Mouse (Mus musculus) fibroblast of lung, adult 2 months (primary cell): ENCODE results near the gene Ldhal6b.
"Not testable (repeated sequence)": the region's sequence is repeated elsewhere in the genome, so short reads cannot be mapped to it uniquely, and the experiment has no call there.

Source experiments
- DNase-seq: peaks from one replicate; pipeline ENCODE4 v3.0.0-alpha.2; 2011; ENCODE audit warnings: low read depth

Gene Ldhal6b

DNA sequence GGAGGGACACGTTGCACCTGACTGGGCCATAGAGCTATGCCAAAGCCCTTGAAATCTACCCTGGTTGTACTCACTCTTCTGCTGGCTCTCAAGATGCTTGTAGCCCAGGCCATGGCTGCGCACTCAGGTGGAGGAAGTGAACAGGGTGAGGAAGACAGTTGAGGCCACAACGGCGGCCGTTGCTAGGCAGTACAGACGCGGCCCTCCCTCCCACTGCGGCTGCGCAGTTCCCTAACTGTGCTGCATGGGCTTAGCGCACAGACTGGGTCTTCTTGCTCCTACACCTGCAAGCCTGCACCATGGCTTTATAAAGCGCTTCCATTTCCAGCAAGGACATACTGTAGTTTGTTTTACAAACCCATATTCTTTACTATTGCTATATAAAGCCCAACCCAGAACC lies at the start of gene Ldhal6b:
Gene Ldhal6b, minus strand, starts transcription at position 223 of the 400 bp plus-strand sequence.
- no peak for DNase-seq

DNA sequence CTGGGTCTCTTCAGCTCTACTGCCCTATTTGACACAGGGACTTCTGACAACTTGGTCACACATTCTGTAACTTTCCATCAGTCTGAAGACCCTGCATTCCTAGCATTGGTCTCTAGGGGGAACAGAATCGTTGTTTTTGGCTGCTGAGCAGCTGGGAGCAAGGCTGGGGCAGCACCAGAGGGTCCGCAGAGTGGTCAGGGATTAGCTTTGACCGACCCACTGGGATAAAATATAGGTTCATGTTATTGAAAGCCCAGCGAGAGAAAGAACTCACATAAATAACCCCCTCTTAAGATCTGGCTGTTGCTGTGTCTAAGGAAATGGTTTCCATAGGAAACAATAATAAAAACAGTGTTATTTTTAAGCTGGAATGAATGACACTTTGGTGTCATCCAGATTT lies 48.6 kb upstream of the Ldhal6b start:
- DNase-seq = no peak

GRCm38 (mm10) chr17:5466736-5467135 lies 48.2 kb upstream of the Ldhal6b start:
- no peak for DNase-seq

GRCm38 (mm10) chr17:5463912-5464311 lies 45.3 kb upstream of the Ldhal6b start:
- DNase-seq = no peak

DNA sequence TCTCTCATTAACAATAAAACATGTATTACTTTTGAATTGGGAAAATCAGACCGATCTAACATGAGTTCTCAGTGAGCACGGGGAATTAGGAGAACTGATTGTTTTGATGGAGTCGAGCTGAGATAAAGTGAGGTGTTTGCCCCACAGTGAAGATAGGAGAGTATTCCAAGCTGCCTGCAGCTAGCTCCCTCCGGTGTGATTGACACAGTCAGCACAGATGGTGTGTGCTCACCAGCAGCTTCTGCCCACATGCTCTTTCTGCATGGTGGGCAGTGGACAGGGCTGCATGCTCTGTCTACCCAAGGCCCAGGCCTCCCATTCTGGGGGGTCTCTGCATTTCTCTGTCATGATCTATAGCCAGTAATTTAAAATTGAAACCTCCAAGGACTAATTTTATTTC lies 35.1 kb upstream of the Ldhal6b start:
- DNase-seq = no peak

GRCm38 (mm10) chr17:5443751-5444150 lies 25.2 kb upstream of the Ldhal6b start:
- DNase-seq = no peak

DNA sequence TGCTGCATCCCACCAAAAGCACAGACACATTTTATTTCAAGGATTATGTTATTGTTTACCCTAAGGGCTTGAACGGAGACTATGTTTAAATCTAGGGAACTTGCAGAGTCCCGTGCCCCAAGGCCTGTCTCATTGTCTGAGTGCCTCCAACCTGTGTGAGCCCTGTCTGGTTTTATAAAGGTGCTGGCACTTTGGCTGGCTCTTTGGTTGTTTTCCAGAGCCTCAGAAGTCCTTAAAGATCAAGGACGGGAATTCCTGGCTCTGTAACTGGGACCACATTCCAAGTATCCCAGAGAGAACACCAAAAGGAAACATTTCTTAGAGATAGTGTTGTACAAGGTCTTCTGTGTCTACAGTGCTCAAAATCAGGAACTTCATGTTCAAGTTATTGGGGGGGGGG lies 24.7 kb upstream of the Ldhal6b start:
- no peak for DNase-seq

GRCm38 (mm10) chr17:5442403-5442802 lies 23.8 kb upstream of the Ldhal6b start:
- DNase-seq = not testable (repeated sequence)

DNA sequence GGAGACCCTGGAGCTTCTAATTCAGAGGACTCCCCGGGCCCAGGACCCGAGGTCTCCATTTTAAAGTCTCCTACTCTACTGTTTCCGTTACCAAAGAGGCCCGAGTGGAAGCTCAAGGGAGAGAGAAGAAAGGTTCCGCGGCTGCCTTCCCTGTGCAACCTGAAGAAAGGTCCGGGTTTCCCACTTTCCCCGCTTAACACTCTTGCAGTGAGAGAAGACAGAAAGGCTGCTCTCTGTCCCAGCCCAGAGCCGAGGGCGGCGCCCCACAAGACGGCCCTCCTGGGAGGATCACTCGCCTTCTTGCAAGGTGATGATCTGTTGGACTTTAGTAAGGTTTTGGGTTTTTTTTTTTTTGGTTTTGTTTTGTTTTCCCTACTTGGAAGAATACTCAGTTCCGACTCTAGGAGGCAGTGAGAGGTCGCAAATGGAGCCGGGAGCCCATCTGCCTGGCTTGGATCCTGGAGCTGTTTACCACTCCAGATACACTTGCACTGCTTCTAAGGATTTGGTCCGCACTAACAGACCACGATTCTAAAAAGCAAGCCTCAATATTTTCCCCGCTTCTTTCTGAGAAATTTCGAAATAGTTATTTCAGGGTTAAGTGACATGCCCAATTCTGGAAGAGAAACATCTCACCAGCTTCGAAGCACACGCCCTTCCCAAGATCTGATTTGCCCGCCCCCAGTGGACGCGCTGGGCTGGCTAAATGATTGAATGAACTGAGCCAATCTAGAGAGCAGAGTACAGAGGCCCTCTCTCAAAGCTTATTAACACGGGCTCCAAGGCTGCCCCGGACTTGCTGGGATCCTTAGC lies 21.8 kb upstream of the Ldhal6b start, which contains the start of gene Tmem242:
Gene Tmem242, minus strand, starts transcription at position 101 of the 813 bp plus-strand sequence.
- peak; percentile 76 for DNase-seq

- no peak for DNase-seq
Measured at GRCm38 (mm10) chr17:5439831-5440158, 21.2 kb upstream of the Ldhal6b start.

DNA sequence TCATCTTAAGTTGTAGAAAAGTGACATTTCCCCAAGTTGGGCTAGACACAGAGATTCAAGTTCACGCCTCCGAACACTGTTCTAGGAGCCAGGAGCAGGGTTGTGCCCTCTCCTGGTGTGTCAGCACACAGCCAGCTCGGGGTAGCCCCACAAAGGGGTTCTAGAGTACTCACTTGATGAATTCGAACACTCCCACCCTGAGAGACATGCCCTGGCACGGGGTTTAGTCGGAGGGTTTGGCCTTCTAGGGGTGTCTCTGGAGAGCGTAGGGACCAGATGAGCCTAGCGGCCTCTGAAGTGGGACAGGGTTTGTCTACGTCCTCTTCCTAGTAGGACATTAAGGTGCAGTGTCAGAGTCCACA lies 11.2 kb upstream of the Ldhal6b start:
- no peak for DNase-seq

DNA sequence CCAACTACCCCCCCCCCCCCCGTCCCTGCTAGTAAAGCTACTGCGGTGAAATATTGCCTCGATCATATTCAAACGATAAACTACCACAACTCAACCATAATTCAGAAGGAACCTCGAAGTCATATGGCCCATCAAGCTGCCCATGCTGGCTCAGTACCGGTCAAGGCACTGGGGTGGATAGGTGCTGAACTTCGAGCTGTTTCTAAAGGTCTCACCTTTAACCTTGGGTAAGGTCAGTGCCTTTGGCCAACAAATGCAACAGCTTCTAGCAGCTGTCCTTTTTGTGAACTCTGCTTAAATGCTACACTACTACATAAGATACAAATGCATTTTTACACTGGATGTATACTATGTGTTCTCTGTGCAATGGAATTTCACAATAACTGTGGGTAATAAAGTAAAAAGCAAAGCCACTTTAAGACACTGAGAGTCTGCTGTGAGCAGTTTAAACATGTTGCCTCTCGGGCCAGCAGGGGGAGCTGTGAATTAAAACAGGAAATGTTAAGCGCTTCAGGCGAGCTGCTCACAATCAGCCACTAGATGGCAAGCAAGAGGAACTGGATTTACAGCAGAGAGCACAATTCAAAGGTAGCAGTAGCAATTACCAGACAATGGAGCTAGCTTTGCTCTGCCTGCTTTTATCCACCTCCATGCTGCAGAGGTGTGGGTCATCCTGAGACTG lies 10.7 kb upstream of the Ldhal6b start:
- DNase-seq = peak; percentile 85

DNA sequence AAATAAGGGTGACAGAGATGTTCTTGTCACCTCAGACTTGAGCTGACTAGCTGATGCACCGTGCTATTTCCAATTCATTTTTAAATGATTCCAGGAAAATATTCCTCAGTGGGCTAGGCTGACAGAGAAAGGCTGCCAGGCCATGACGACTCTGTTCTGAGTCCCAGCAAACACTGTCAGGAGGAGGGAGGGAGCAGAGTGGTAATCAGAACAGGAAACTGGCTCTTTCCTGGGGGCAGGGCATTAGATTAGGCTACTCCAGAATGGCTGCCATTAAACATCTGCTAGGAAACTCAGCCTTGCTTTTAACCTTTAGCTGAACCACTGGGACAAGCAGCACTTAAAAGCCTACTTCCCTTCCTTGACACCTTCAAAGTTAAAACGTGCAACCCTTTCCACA lies 6.6 kb upstream of the Ldhal6b start:
- DNase-seq = no peak

GRCm38 (mm10) chr17:5424156-5424555 lies 5.6 kb upstream of the Ldhal6b start:
- DNase-seq = no peak

DNA sequence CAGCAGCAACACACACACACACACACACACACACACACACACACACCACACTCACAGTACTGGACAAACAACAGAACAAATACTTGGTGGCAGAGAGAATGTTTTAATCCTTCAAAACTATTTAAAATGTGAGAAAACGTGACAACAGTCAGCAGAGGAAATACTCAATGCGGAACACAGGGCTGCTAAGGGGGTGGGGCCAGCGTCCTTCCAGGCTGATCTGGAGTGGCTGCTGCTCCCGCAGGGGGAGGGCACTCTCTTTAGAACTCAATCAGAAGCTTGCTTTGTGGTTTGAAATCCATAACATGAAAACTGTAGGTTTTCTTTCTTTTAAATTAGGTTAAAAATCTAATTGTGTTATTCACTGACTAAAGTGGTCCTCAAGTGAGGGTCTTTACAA lies 3.3 kb upstream of the Ldhal6b start:
- DNase-seq = no peak

DNA sequence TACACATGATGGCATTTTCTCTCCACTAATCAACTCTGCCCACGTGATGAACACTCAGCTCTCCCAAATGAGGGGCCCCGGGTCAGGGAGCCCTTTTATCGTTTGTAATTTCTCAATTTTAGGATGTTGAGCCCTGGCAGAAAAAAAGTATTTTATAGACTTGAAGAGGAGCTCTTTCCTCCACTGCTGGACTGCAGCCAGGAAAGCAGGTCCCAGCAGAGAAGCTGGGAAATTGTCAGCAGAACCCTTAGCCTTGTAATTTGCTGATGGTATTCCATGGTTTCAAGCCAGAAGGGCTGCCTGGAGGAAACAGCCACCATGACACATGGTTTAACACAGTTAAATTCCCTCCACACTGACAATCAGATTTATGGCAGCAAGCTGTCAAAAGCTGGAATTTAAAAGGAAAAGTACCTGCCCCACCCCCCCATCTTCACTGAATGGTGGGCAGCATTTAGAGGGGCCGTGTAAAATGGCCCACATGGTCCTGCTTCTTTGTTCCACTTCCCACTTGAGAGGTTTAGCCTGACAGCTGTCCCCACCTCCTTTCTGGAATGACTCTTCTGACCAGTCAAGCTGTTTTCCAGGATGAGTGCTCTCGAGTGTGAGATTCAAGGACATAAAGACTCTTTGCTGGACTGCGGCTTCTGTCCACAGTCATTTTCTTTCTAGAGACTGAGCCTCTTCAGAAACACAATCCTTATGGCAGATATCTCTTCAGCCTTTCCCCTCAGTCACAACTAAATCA lies 1.4 kb upstream of the Ldhal6b start:
- DNase-seq = no peak

- DNase-seq = no peak
Measured at GRCm38 (mm10) chr17:5419056-5419455, 489 bp upstream of the Ldhal6b start.

- DNase-seq = no peak
Measured at GRCm38 (mm10) chr17:5416518-5416917, 2.0 kb downstream of the Ldhal6b start.

DNA sequence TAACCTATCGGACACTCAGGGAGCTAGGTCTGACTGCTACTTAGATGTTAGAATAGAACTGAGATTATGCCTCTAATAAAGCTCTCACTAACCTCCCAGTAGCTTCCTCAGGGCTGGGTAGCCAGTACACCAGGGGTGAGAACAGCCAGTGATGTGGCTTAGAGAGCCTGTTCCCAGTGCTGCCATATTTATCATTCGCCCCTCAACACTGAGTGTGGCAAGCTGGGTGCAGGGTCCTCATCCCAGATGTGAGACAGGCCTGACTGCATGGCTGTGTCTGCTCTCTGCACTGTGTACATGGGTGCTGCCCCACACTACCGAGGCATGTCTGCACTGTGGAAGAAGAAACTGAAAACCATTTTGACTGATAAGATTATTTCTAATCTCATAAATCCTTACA lies 4.5 kb downstream of the Ldhal6b start:
- no peak for DNase-seq

DNA sequence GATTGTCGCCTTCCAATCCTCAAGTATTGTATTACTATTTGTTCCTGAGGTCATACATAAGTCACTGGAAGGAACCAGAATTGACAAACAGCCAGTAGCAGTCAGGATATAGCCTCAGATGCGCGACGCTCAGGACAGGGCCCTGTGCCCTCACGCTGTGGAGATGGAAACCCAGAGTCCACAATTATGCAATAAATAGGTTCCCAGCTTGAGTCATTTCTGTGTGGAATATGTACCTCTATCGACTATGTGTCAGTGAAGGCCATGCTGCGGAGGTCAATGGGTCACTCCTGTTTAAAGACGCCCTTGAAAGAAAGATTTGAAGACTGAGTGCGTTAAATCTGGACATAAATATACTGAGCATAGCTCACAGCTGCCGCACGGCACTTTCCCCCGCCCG lies 5.2 kb downstream of the Ldhal6b start:
- no peak for DNase-seq

DNA sequence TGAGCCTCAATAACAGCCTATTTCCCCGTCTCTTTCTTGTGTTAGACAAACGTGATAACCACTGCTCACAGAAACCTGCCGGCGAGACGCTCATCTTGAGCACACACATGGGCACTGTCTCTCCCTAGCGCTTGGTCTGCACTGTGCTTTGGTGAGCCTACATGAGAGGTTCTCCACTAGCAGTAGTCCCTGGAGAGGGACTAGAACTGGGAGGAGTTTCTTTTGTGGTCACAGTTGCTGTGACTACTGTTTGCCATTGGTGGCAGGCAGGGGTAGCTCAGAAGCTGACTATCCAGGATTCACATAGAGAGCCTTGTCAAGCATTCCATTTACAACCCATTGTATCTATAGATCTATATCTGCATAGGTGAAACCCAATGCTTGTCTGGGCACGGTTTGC lies 5.8 kb downstream of the Ldhal6b start:
- no peak for DNase-seq

DNA sequence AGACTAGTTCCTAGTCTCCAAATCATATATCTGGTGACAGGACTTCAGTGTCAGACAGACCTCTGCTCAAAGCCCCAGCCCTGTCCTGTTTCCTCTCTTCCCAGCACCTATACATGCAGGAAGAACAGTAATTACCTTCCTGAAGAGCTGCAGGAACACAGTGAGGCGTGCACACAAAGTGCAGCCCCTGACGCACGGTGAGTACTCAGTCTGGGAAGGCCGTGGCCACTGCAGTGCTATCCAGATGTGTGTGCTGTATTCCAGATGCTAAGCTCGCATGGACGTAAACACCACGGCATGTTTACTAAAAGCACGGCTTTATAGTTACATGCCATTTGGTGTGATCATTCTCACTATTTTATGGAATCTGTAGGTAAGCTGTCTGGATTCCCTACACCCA lies 6.3 kb downstream of the Ldhal6b start:
- no peak for DNase-seq

- DNase-seq = no peak
Measured at GRCm38 (mm10) chr17:5411205-5411604, 7.4 kb downstream of the Ldhal6b start.
